Mouse (Mus musculus): ENCODE measurements at regions not wholly inside any gene's neighbourhood (a gene's known extent, or its start where the extent isn't known, plus 50 kb on each side); places are given as distances from the start of the nearest gene placed in this dataset.

DNA sequence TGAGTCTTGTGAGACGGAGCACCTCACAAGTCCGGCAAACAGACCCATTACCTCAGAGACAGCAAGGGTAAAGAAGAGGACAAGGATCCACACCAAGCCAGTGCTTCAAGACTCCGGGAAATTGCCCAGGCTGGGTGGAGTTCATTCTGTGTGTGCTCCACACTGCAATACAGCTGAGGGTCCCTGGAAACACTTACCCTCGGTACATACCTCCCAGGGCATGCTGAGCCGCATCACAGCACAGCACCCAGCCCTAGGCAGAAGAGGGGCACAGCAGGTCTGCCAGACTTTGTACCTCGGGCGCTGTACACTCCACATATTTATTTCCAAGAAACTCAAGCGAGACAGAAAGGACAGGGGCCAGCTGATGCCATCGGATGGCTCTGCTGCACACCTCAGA is 54.5 kb upstream of the Cmc1 start:
- DNase-seq (ENCODE audit: low spot score) = no peak

DNA sequence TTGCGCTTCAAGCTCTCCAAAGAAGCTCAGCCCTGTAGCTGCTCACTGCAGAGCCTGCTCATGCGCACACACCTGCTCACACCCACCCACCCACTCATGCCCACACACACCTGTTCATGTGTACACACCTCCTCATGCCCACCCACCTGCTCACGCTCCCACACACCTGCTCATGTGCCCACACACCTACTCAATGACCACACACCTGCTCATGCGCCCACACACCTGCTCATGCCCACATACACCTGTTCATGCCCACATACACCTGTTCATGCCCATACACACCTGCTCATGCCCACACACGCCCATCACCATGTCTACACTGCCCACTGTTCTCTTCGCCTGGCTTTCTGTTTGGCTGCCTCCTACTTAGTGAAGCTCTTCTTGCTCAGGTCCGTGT is 56.5 kb upstream of the Cmc1 start:
- no peak for DNase-seq (ENCODE audit: low spot score)

DNA sequence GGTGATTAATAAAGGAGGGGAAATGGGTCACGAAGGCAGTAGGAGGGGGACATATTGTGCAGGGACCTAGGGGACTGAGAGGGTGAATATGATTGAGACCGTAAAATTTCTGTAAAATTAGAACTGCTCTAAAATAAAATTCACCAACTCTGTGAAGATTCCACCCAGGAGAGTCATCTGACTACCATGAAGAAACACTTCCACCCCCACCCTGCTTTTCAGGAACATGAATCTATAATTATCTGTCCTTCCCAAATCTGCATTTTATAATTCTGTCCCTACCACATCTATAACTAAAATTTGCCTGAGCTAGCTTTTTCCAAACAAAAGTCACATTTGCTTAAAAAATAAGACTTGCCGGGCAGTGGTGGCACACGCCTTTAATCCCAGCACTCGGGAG is 69.7 kb upstream of the Cmc1 start:
- DNase-seq (ENCODE audit: low spot score) = no peak

DNA sequence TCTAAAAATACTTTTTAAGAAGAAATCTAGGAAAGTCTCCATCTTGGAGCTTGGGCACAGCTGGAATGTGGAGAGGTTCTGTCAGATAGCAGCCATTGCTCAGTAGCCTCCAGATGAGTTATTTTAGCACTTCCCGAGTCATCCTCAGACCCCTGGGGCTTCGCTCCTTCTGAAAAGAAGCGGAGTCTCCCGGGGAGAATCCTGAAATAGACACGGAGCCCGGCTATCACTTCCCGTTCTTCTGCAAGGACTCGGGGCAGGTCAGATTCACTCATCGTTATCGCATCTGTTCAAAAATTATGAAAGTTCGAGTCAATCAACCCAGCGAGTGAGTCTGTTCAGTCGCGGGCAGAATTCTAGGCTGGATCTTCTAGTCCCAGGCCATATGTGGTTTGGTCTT is 71.2 kb upstream of the Cmc1 start:
- DNase-seq (ENCODE audit: low spot score) = no peak

DNA sequence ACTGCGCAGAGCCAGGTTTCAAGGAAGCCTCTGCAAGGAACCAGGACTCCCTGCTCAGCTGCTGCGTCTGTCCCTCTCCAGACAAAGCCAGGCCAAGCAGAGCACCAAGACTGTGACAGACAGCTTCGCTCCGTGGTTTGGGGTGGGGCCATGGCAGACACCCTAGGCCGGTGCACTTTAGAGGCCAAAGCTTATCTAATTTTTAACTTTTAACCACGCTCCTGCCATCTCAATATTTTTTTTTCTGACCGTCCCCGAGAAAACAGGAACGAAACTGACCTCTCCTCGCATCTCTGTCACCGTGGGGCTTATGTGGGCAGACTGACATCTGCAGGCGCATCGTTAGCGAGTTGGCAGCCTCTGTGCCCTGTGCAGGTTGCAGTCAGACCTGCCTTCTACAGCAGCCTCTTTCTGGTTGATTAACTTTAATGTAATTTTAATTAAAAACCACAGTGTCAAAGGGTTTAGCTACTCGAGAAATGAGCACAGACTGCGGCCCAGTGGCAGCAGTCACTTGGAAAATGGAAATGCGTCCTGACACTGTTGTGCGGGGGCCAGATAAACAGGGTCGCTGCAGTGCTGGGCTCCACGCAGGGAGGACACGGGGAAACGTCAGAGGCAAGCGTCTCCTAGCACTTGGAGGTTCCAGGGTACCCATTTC is 77.6 kb upstream of the Cmc1 start:
- no peak for DNase-seq (ENCODE audit: low spot score)

DNA sequence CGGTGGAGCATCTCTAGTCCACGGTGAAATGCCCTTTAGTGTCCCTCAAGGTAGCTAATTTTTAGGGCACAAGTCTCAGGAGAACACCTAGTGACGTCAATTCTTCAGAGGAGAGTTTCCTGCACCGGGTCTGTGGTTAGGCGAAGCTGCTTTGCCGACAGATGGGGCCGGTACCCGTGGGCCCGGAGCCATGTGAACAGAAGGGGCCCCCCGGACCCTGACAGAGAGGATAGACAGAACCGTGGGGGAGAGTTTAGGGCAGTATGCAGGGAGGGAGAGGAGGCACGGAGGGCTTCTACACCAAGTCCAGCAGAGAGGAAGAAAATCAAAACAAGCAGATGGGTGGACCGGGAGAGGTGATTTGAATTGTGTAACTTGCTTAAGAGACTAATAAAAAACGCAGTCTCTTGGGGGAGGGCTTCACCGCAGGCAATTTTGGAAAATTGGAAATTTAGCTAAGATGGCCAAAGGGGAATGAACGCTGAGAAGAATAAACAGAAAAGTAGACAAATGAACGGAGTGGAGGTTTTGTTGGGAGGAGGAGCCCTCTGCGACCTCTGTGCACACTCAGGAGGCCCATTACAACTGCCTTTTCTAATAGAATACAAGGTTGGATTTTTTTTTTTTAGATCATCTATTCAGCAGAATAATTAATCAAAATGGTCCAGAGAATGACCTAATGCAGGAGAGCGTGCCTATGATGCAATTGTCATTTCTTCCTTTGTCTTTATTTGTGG is 78.9 kb upstream of the Cmc1 start:
- DNase-seq (ENCODE audit: low spot score) = no peak

DNA sequence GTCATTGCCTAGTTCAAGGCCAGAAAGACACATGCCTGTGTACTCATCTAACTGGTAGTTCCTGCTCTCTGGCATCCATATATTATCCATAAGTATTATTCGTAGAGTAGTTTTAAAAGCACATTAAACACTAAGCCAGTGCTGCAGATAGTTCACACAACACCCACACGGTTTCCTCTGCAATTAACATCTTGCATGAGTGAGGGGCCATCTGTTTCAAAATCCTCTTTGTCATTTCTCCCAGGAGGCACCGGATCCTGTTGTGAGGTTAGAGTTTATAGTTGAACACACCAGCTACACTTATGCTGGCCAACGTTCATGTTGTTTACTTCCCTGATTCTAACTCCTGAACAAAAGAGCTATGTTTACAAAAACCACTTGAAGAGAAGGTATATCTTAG is 90.7 kb upstream of the Cmc1 start:
- DNase-seq (ENCODE audit: low spot score) = no peak

DNA sequence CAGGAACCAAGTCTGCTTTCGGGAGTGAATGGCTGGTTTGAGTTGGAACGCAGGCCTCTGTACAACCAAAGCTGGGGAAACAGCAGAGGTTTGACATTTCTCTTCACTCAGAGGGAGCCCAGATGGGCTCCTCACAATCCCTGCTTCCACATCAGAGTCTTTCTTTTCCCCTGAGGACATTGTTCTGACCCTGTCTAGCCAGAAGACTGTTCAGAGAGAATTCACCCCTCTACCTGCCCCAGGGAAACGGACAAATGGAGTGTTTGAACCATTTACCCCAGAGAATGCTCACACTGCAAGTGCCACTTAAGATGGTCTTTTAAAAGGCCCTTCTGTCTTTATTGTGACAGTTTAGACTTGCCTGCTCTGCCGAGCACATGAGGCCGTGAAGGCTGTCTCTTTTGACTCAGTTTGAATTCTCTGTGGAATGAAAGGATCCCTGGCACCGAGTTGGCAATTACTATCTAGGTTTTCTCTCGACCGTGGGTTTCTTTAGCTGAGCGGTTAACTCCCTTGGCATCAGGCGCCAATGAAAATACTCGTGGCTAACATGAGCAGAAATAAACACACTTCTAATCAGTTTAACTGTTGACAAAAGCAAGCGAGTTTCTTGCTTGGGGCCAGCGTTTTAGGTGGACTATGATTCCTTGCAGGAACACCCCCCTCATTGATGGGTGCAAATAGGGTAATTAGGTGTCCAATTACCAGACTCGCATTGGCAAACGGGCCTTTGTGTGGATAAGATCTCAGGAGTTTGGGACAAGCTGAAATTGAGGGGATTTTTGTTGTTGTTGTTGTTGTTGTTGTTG is 97.0 kb upstream of the Cmc1 start:
- DNase-seq (ENCODE audit: low spot score) = no peak

DNA sequence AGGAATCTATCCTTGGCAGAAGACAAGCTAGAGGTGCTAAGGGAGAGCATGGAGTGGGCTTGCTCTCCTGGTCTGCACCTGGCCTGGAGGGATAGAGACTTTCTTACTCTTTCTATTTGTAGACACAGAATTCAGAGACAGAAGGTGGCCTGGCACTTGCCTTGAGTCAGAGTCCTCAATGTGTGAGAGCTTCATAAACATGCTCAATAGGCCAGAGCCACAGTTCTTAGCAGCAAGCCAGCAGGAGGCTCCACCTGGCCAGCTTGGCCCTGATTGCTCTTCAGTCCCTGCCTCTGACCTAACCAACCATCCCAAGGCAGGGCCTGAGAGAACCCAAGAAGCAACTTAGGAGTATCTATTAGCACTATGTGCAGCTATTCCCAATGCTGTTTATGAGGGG is 103.9 kb upstream of the Cmc1 start:
- DNase-seq (ENCODE audit: low spot score) = peak; percentile 12

DNA sequence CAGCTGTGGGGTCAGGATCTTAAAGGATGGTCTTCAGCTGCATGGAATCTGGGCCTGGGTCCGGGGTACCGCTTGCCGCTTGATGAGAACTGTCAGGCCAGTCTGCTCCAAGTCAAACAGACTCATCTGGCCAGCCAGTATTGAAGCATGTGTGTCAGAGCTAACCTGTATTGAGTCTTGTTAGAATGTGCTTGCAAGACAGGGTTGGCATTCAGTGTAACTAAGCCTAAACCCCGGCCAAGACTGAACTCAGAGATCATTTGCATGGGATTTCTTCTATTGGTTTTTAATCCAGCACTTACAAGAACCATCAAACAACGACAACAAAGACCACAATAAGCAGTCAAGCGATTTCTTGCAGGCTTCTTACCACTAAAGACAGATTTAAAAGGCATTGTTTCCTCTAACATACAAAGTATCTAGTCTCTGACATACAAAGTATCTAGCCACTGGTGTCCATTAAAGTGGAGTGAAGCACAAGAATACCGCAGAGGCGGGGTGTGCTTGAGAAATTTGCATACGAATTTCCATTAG is 105.3 kb upstream of the Cmc1 start:
- no peak for DNase-seq (ENCODE audit: low spot score)

DNA sequence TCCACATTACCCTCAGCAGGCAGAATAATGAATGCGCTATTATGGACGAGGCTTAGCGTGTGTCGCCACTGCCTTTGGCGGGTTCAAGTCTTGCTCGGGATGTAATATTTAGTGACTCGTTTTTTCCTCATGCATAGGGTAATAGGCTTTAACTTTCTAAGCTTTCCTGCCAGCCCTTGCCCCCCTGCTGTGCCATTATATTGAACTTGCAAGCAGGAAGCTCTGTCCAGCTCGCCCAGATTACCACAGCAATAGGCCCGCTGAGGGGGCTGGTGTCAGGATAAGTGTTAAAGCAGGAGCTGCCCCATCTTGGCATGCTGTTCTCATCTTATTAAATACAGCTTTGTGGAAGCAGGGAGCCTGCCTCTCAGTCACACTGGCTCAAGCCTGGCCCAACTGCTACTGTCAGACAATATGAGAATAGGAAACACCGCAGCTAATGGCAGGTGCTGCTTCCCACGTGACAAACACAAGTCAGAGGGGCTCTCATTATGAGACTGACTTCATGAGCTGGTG is 105.8 kb upstream of the Cmc1 start:
- DNase-seq (ENCODE audit: low spot score) = no peak

DNA sequence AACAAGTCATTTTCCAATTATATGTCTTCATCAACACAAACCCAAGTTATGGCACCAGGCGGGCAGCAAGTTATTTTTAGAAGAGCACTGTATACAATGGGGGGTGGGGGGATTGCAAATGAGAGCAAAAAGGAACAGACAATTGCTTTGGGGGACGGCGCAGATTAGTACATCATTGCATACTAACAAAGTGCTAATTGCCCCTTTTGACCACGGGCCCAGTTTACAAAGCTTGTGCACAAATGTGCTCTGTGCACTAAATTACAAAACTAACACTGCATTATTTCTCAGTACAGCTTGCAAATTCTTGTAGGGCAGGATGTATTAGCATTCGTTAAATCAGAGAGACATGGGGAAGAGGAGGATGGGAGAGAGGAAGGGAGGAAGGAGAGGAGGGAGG is 116.3 kb upstream of the Cmc1 start:
- DNase-seq (ENCODE audit: low spot score) = no peak

DNA sequence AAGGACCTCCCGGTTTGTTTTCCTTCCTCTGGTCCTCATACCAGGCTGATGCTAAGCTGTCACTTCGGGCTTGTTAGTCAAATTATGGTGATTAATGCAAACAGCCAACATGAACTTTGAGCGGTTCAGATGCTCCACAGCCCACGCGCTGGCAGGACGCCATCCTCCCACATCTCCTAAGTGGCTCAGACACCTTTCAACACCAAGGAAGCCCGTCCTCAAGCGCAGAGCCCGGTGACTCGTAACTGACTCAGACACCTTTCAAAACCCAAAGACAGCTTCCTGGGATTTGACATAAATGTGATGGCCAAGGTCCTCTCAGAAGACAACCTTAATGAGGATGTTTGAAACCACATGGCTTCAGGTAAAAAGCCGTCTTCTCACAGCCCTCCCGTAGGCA is 121.7 kb upstream of the Cmc1 start:
- no peak for DNase-seq (ENCODE audit: low spot score)

DNA sequence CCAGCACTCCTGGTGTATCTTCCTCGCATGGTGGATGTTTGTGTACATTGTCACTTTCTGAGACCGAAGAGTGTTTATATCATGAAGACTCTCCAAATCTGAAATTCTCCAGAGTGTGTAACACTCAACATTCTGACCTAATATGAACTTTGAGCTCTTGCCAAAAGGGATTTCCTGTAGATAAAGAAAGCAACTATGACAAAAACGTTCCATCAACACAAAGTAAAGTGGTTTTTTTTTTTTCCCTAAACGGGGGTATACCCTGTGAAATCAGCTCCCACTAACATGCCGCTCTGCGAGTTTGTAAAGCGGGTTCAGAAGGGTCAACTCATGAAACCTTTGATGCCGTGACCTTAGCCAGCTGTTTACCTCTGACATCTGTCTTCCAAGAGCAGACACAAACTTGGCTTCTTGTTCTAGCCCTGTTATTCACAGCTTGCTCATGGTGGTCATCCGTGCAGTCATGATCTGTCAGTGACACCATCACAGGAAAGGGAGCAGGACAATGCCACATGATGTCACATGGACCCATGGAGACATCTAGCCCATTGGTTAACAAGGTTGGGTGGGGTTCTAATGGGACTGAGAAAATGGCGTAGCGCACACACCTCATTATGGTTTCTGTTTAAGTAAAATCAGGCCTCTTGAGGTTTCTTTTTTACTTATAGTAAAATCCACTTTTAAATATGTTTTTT is 122.9 kb upstream of the Cmc1 start:
- DNase-seq (ENCODE audit: low spot score) = peak; percentile 24

DNA sequence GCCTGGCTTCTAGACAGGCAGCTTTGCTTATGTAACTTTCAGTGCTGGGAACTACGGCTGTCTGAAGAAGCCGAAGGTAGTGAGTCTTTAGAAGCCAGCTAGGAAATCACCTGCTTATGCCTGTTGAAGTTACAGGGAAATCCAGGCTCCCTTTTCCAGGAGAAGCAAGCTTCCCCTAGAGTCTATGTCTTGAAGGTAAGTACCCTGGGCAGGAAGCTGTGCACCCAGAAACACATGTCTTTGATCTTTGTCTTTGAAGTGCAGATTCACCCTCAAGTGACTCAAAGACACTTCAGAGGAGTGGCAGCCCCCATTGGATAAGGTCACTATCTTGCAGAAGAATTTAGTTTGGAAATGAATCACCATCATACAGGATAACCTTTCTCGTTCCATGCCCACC is 135.5 kb upstream of the Cmc1 start:
- peak; percentile 43 for DNase-seq (ENCODE audit: low spot score)

DNA sequence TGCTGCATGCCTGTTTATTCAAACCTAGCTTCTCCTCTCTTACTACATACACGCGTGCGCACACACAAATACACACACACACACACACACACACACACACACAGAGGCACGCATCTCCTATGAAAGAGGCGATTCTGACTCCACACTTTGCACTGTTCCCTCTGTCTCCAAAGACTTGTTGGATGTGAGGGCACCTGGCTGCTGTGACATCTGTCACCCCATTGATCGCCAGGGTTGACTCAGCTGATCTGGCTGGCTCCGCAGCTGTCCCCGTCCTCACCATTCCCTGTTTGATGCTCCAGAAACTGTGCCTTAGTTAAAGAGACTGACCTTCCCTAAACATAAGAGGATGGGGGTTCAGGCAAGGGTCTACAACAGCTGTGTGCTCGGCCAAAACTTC is 137.6 kb upstream of the Cmc1 start:
- no peak for DNase-seq (ENCODE audit: low spot score)

DNA sequence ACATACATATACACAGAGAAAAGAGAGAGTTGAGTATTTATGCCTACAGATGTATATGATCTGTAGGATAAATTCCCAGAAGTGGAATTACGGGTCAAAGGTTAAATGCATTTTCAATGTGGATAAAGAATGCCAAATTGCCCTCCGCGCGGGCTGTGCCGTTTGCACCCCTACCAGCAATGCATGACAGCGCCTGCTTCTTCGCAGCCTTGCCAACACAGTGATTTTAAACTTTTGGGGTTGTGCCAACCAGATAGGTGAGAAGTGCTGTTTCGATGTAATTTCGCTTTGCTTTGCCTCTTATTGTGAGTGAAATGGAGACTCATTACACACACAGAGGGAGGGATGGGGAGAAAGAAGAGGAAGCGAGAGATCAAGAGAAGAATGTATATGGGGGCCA is 142.9 kb upstream of the Cmc1 start:
- DNase-seq (ENCODE audit: low spot score) = no peak

DNA sequence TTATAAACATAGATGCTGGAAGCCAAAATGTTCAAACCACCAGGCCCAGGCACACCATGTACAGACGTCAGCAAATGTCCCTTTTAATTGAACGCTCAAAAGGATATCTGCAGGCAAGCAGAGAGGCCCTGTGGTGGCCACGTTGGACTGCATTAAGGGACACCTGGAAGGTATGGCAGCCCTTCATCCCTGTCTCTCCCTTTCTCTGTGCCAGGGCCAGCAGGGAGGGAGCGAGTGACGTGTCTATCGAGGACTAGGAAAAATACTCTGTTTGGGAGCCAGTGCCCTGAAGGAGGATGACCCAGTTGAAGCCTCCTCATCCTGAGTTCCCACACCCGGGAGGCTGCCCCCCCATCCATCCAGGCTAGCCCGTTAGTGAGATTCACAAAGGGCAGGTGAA is 144.0 kb upstream of the Cmc1 start:
- DNase-seq (ENCODE audit: low spot score) = no peak

DNA sequence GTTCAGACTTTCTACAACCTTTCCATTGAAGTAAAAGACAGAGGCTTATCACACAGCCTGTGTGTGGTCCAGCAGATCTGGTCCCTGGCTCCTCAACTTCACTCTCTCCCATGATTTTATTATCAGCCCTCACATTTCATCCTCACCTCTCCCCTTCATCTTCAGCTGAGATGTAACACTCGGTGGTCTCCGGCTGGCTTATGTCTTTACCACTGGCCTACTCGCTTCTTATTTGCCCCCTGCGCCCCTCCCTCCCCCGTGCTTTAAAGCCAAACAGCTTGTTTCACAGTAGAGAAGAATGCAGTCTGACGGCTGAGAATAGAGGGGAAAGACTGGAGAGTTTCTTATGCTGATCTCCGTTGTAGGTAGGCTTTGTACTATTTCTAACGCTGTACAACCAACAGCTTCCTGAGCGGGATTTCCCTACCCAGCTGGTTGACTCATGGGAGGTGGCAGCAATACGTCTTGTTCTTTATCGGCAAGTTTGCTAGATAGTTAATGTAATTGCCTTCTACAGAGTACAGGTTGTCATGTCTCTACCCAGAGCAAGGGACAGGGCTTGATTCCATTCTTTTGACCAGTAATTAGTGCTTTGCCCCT is 152.9 kb upstream of the Cmc1 start:
- DNase-seq (ENCODE audit: low spot score) = no peak

DNA sequence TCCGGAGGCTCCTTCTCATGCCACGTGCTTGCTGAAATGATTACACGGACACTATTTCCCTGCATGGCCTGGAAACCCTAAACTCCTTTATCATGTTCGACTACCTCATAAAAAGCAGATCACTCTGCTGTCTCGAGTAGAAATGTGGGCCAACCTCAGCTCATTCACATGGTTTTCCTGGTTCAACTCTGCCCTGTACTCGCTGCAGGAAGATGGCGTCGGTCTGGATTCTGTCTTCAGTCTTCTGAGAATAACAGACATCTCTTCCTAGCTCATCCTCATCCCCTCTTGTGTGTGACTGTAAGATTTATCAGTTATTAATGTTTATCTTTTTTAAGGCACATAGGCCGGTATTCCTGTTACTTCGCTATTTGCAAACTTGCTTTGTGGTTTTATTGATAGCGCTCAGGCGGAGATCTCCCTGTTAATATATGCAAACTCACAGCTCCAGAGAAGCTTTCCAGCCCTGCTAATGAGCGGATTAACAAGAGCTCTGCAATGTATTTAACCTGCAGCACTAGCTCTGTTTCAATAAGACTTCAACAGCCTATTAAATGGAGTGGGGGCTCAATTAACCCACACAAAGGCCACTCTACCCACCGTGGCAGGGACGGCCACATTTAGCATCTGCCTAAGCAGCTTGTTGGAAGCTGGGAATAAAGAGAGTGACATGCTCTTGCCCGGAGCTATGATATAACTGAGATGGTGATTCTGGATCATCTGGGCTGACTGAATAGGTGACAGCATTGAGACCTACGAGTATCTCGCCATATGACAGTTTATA is 159.5 kb upstream of the Eomes start:
- DNase-seq (ENCODE audit: low spot score) = no peak

DNA sequence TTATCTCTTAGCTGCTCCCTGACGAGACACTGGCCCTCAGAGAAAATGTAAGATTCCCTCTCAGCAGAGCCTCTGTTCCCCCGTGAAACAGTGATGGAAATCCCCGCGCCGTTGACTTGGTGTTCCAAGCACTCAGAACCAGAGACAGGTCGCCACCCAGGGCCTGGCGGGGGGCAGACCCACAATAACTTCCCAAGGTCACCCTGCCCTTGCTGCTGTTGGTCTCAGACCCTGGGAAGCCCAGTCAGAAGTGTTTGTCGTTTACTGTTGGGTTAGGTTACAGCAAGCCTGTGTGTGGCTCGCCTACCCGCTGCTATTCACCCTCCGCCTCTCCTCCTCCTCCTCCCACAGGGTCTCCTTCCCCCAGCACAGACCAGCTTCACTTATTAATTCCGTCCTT is 154.2 kb upstream of the Eomes start:
- DNase-seq (ENCODE audit: low spot score) = no peak

Data from T-cell, adult 2 months (primary cell).